Mouse (Mus musculus) NIH3T3 (cell line): Measurements from ENCODE around the gene Prkcz.
A peak's percentile ranks its signal among the peaks of the same experiment; 100 is the strongest.
"Not testable (repeated sequence)": the region's sequence is repeated elsewhere in the genome, so short reads cannot be mapped to it uniquely, and the experiment has no call there.

Experiments used
- DNase-seq: peaks from one replicate; pipeline ENCODE4 v3.0.0-alpha.2; 2012; ENCODE audit warnings: low read depth

Gene Prkcz

DNA sequence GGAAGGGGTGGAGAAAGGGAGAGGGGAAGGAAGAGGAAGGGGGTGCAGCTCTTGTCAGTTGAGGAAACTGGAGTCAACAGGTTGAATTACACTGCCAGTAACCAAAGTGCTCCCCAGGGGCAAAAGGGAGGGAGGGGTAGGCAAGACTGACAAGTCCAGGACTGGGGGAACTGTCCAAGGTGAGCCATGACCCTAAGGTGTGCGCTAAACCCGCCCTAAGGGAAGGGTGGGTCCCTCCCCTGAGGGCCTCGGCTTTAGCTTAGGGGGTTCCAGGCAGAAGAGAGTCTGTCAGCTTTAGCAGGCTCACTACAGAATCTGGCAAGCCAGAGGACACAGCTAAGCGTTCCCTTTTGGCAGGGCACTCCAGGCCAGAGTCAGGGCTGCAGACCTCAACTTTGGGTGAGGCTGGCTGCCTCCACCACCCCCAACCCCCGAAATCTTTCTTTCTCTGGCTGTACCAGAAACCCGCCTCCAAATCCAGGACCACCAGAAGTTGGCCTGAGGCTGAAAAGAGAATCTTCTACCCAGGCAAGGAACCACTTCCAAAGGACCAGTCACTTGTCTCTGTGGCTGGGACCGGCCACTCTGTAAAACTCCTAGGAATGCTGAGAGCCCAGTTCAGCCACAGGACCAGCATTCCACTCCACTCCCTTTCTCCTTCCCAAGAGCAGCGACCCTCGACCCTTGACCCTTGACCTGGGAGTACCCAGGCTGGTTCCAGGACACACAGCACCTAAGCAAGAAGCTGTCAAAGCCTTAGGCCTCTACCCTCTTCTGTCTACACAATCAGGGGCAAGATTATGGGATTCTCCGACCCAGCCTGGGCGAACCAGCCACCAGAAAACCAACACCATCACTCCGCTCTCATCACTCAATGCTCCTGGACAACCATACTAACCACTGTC is 1.3 kb downstream of the Prkcz start:
- DNase-seq: no peak

DNA sequence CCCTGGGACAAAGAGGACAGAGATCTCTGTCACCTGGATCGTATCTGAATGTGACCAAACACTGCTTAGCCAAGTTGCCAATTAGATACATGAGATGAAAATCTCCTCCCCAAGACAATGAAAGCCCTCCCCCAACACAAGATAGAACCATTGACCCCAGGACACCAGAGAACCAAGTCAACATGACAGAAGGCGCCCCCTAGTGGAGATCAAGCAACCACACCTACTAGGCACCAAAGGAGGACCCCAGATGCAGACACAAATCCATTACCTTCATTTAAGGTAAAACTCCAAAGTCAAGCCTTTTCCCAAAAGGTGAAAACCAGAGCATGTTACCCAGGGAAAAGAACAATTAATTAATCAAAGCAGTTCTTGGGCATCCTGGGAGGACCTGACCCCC is 3.6 kb downstream of the Prkcz start:
- peak; percentile 4 for DNase-seq

DNA sequence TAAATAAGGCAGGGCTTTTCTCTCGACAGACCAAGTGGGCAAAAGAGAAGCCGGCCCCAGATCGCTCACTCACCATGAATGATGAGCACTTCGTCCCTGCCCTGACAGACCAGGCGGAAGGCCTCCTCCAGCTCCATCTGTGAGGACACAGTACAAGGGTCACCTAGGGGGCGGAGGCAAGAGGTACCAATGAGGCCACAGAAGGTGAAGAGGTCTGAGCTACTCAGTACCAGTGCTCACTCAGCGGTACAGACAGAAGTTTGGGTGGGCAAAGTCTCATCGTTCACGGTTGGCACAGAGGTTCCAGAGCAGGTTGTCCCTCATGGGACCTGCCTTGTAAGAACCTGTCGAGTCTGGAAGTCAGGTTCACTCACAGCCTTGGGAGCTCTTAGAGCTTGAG is 4.8 kb downstream of the Prkcz start:
- DNase-seq: no peak

DNA sequence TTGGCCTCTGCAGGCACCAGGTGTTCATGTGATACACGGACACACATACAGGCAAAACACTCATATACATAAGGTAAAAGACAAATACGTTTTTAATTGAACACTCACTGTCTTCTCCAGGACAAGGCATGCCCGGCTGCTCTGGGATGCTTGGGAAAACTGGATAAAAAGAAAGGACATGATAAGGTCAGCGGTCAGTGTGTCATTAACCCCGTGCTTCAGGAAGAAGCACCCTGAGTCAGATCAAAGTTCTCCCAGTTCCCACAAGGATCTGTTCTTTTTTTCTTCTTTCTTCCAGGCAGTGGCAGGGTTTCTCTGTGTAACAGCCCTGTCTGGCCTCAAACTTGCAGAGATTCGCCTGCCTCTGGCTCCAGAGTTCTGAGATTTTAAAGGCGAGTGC is 6.6 kb downstream of the Prkcz start:
- DNase-seq: no peak

GRCm38 (mm10) chr4:155354035-155354434 is 7.1 kb downstream of the Prkcz start:
- no peak for DNase-seq

- DNase-seq: no peak
These were observed 8.6 kb downstream of the Prkcz start for GRCm38 (mm10) chr4:155352581-155352980.

GRCm38 (mm10) chr4:155346350-155346749 is 14.8 kb downstream of the Prkcz start:
- no peak for DNase-seq

GRCm38 (mm10) chr4:155345608-155345953 is 15.6 kb downstream of the Prkcz start:
- no peak for DNase-seq

GRCm38 (mm10) chr4:155344716-155345607 is 16.2 kb downstream of the Prkcz start:
- DNase-seq: no peak

GRCm38 (mm10) chr4:155344299-155344600 is 16.9 kb downstream of the Prkcz start:
- no peak for DNase-seq

DNA sequence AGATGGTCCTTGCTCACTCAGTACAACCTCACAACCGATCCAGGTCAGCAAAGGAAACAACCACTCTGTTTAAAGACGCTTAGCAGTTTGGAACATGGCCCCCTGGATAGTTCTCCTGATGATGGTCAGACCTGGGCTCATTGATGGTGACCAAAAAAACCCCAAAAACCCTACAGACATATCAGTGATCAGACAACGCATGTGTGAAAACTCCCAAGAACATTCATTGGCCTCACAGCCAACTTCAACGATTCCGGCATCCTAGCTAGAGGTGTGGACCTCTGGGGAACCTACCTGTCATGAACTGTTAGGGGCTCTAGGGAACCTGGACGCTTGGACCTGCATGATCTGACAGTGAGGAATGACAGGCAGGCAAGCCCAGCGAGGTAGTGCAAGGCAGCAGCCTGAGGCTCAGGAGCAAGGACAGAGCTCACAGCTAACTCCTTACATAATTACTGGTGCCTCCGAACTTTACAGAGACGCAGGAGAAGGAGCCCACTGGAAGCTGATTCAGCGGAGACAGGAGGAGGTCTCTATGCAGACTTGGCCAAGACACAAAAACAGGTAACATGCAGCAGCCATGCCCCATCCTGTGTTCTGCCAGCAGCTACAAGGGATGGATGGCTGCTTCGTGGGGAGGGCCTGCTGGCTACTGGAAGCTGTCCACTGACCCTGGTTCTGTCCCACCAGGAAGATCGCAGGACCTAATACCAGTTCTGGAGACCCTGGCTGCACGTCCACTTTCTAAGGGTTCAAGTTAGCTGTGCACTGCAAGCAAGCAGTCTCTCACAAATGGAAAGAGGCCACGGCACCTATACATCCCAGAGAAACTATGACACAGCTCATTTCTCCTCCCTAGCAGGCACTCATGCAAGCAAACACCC is 17.5 kb downstream of the Prkcz start:
- DNase-seq: no peak

- no peak for DNase-seq
These were observed 24.7 kb downstream of the Prkcz start for GRCm38 (mm10) chr4:155336284-155337050.

DNA sequence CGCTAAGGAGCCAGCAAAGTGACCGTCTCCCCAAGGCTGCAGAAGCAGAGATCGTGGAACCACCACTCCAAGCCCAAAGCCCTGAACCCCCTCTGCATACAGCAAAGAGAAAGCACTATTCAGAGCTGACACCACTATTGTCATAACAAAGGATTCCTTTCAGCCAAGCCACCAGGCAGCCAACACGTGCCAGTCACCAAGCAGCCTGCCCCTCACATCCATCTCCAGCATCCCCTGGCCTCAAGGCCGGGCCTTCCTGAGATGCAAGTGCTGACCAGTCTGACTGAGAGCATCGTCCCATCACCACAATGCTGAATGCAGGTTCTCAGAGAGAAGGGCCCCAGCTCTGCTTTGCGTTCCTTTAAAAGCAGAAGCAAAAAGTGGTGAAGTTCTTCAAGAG is 28.9 kb downstream of the Prkcz start:
- DNase-seq: no peak

- not testable (repeated sequence) for DNase-seq
These were observed 32.8 kb downstream of the Prkcz start for GRCm38 (mm10) chr4:155328385-155328784.

DNA sequence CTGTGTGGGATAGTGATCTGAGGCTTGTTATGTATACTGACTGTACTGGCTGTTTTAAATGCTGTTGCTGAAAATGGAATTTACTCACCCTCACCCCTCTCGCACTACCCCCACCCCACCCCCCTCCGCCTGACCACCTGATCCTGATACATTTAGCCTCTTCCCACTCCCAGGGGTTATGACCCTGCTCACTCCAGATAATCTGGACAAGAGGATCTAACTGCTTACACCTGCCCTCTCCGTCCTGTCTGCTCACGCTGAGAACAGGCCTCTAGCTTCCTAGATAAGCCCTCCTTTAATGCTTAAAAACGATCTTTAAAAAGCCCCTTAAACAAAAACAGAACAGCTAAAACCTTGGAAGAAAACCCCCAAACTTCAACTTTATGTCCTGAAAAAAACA is 35.4 kb downstream of the Prkcz start:
- DNase-seq: no peak

DNA sequence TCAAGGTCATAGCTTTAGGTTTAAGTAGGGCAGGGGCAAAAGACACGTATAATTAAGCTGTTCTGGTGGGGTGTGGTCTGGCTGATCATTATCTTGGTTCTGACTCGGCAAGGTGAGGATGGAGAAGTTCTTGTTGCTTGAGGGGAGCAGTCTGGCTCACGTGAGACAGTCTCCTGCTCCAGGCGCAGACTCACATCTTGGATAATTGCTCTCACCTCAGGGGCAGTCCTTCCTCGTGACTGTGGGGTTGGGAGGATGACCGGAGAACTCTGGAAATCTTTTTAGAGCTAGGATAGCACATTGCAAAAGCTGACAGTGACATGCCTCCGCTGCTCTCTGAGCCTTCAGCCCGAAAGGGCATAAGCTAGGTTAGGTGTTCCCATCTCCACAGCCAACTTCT is 36.6 kb downstream of the Prkcz start:
- no peak for DNase-seq

- DNase-seq: no peak
These were observed 37.9 kb downstream of the Prkcz start for GRCm38 (mm10) chr4:155323081-155323795.

GRCm38 (mm10) chr4:155320281-155321244 is 40.6 kb downstream of the Prkcz start:
- DNase-seq: peak; percentile 76

DNA sequence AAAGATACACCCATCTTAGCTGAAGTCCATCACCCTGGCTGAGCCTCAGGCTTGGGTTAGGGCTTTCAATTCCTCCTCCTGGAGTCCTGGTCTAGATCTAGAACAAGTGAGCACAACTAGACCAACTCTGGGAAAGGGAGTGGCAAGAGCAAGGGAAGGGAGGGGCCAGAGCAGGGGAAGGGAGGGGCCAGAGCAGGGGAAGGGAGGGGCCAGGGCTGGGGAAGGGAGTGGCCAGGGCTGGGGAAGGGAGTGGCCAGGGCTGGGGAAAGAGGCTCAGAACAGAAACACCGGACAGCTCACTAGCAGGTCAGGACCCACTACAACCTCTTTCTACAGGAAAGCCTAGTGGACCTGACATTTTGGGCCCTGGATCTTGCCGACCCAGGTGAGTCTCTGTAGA is 42.9 kb downstream of the Prkcz start:
- DNase-seq: peak; percentile 42

DNA sequence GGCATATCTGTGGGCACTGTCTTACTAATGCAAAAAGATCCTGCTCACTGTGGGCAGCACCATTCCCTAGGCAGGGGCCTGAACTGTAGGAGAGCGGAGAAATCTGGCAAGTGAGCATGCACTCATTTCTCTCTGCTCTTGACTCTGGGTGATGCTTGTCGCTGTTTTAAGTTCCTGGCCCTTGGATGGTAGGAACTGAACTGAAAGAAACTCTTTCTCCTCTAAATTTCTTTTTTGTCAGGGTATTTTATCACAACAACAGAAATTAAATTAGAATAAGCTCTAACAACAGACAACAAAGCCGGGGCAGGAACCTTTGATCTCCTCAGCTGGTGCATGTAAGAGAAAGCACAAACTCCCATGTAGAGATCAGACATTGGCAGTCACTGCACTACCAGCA is 46.1 kb downstream of the Prkcz start:
- DNase-seq: no peak
